Mouse (Mus musculus) spleen, adult 2 months (tissue): ENCODE results near the gene Tmf1.

ENCODE experiments used
- CTCF ChIP-seq: fragments of 200-500 bp; IDR thresholded peaks from 2 replicates; pipeline ENCODE4 v1.5.1; 2011; ENCODE audit warnings: mild to moderate bottlenecking, inconsistent platforms; ENCODE audit not compliant: insufficient read depth, insufficient read length, insufficient replicate concordance; ENCODE audit errors: extremely low read depth
- POLR2A ChIP-seq: fragments of 200-500 bp; IDR thresholded peaks from 2 replicates; pipeline ENCODE4 v1.6.1; 2011; ENCODE audit warnings: low read depth, low read length, inconsistent platforms

- TF ChIP-seq CTCF: no peak
- TF ChIP-seq POLR2A: no peak
These were observed 33.8 kb downstream of the Tmf1 start for GRCm38 (mm10) chr6:97145156-97145555.
